Mouse (Mus musculus) layer of hippocampus, adult 9-10 months (tissue): ENCODE measurements around the gene Cdr2.
"Not testable (repeated sequence)": the region's sequence is repeated elsewhere in the genome, so short reads cannot be mapped to it uniquely, and the experiment has no call there.

Experiments
- DNase-seq: peaks from one replicate; pipeline ENCODE4 v3.0.0; 2022; ENCODE audit warnings: low spot score

Cdr2 gene

DNA sequence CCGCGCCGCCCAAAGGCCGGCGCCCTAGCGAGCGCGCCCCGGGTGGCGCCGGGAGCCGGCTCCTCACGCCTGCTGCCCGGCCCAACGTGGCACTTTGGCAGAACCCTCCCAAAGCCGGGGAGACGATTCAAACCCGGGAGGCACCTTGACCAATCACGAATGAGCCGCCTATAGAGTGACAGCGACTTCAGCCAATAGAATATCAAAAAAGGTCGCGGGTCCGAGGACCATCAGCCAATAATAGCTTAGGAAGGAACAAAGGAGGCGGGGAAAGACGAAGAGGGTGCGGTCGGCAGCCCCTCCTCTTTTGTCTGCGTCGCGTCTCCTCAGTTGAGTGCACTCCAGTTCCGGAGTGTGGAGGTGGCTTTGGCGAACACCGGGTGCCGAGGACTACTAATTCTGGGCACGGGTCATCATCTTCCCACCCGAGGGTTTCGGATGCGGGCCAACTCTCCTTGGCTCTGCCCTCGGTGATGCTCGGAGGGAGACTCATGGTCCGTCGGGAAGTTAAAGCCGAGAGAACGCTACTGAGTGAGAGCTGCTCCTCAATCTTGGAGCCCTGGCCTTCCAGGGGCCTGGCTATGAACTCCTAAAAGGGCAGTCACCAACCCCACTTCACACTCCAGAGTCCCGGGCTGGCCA lies at the start of gene Cdr2, which contains the start of gene Mfsd13b:
Cdr2 (minus strand) TSS at position 113 of the 642 bp plus-strand sequence.
Mfsd13b (plus strand) TSS at position 310 of the 642 bp plus-strand sequence.
- peak; percentile 98 for DNase-seq

GRCm38 (mm10) chr7:121029947-121030346 lies 47.8 kb upstream of the Cdr2 start:
- not testable (repeated sequence) for DNase-seq

DNA sequence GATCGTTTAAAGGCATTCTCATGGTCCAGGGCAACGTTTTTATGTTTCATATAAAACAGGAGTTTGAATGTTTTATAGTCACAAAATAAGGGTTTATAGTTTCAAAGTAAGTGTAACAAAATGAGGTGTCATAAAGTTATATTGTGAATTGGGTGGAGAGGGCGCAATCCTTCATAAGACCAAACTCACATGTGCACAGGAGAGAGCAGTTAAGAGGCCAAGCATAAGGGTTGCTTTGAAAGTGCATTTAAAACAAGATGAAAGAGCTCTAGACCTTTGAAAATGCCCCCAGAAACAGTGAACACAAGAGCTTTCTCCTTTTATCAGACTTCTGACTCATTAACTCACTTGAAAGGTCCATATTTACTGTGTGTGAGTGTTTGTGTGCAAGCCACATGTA lies 44.2 kb upstream of the Cdr2 start:
- DNase-seq, result no peak

- no peak for DNase-seq
Observed at GRCm38 (mm10) chr7:121025221-121026008, 43.3 kb upstream of the Cdr2 start.

- no peak for DNase-seq
Observed at GRCm38 (mm10) chr7:121020277-121020676, 38.2 kb upstream of the Cdr2 start.

DNA sequence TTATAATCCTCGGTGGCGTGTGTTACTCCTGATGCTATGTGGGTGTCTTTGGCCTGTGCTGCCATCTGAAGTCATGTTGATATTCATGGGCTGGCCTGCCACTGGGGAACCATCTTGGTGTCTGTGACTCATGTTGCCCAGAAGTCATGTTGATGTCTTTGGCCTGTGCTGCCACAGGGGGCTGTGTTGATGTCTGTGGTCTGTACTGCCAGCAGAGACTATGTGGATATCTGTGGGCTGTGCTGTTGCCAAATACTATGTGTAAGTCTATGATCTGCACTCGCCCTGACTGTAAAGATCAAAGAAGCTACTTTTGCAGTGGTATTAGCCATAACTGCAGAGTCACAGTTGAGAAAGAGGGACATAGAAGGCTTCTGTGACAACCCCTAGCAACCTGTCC lies 36.7 kb upstream of the Cdr2 start:
- no peak for DNase-seq

- no peak for DNase-seq
Observed at GRCm38 (mm10) chr7:121014486-121014885, 32.4 kb upstream of the Cdr2 start.

DNA sequence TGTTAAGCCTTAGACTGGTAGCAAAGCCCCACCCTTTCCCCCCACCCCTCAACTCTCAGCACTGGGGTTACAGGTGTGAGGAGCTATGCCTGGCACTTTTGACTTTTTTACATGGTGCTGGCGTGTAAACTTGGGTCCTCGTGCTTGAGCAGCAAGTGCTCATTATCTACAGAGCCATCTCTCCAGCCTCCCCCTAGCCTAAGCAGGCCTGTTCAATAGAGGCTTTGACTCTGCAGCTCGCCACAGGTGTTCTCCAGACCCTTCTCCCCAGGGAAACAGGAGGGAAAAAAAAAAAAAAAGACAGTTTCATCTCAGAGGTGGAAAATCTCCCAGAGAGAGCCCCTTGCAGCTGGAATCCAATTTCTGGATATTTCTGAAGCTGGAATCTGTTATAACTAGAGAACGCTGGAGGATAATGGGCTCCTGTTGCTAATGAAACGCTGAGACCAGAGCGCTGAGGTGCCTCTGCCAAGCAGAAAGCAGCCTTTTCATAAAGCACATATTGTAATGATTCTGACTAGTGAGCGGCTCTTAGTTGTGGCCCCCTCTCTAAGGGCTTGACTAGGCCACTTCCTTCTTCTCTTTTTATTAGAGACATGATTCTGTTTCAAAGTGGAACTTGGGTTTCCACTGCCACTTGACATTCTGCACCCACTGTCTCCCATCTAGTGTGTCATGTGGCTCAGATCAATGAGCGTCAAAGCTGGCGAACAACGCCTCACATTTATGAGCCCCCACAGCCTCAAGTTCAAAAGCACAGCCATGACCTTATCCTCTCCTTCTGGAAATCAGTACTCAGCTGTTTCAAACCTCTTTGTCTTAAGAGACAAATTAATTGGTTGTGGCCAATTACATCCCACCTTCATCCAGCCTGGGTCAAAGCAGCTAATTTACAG lies 29.9 kb upstream of the Cdr2 start:
- DNase-seq, result no peak

DNA sequence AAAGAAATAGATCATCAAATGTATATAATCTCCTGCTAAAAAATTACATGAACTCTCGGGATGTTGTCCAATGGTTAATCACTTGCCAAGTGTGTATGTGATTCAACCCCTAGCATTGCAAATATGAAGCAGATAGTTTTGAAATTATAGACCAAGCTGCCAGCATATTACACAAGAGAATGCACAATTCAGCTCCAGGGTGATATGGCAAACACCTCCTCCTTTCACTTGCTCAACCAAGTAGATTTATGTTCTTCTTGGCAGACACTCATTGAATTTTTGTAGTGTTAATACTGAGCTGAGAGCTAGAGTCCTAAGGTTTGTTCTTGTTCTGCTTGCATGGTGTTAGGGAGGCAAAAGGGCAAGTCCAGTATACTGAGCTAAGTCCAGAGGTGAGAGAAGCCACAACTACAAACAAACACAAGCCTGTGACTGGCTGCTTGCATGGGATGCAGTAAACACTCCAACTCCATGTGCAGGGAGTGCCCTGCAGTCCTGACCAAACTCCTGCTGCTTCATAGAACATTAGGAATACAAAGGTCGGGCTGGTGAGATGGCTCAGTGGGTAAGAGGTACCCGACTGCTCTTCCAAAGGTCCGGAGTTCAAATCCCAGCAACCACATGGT lies 21.8 kb upstream of the Cdr2 start:
- no peak for DNase-seq

DNA sequence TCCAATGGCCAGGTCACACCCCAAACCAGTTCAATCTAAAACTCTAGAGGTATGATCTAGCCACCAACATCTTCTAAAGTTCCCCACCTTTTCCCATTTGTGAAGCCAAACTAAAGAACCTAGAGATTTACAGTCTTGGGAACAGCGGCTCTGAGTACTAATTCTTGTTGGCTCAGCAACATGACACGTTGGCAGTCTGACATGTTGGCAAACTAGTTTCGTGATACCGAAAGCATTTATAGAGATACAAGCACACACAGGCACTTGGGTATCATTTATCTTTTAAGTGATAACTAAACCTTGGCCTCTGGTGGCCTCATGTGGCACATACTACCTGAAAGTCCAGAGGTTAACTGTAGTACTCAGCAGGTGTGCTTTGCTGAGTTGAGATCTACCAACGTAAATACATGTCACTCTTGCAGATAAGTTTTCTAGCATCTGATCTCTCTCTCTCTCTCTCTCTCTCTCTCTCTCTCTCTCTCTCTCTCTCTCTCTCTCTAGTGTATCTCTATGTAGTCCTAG lies 20.4 kb upstream of the Cdr2 start:
- no peak for DNase-seq

- DNase-seq, result no peak
Observed at GRCm38 (mm10) chr7:121001879-121002278, 19.8 kb upstream of the Cdr2 start.

DNA sequence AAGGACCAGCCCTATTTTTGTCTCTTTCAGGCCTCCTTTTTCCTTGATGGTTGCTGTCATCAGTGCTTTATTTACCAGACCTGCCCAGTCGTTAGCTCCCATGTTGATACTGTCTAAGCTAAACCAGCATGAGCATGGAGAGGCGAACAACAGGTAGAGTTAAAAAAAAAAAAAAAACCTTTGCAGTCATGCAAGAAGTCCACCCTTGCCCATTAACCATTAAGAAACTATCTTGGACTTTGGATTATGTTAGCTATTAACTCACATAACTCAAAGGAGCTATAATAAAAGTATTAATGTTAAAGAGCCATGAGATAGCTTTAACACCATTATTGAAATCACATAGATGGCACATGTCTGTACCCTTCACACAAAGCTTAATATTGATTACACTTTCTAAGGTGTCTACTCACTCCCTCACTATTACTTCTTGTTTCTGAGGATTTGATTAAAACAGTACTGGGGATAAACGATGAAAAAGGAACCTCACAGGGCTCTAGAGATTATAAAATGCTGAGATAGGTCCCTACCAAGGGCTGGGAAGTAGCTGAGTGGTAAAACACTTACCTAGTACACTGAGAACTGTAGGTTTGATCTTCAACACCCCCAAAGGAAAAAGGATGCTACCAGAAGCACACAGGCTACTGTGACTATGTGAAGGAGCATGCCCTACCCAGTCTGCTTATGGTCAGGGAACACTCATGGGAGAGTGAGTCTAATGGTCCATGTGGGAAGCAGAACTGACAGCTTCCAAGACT lies 18.1 kb upstream of the Cdr2 start:
- no peak for DNase-seq

GRCm38 (mm10) chr7:120999021-120999530 lies 17.0 kb upstream of the Cdr2 start:
- DNase-seq, result no peak

- DNase-seq, result no peak
Observed at GRCm38 (mm10) chr7:120991191-120991590, 9.1 kb upstream of the Cdr2 start.

DNA sequence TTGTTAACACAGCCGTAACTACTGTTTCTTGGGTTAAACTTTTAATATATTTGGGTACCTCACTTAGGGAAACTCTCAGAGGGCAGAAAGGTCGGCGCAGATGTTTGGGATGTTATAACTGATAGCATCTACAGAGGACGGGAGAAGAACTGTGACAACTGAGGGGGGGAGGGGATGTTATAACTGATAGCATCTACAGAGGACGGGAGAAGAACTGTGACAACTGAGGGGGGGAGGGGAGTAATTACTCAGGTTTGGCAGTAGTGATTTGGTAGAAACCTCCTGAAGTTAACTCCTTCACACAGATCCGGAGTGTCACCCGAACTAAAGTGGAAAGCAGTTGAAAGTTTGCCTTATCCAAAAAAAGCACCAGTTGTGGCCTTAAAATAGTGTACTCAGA lies 856 bp upstream of the Cdr2 start:
- DNase-seq, result no peak

DNA sequence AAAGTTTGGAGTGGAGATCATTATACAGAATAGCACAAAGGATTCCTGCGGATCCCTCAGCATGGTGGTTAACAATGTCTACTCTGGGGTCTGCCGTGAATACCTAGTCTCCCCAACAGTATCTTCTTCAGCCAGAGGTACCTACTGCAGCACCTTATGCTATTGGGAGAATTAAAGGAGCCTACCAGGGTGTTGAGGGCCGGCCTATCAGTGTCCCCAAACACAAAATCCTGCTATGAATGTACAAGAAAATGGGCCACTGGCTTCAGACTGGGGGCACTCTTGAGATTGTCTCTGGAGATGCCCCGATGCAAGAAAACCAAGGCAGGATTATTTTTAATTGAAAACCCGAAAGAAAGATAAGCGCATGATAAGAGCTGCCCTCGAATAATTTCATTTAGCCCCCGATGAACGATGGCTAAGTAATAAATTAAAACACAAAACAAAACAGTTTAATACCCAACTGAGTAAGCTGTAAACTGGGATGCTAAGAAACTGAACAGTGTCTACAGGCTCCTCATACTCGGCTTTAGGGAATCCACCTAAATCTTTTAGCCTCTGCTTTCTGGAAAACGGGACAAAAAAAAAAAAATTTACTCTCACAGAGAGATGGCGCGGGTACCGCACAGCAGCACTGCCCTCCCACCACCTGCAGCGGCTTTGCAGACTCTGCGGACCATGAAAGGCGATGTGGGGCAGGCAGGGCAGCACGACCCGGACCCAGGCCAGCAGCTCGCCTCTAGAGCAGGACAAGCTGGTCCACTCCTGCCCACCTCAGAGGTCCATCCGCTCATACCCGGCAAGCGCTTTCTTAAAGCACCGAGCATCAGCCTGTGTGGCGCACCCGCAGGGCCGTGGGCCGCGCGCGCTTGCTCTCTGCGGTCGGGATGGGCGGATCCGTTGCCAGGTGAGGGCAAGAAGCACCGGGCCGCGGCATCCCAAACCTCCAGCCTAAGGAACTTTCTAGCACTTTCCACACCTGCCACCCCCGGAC lies 884 bp downstream of the Cdr2 start:
- DNase-seq, result no peak

DNA sequence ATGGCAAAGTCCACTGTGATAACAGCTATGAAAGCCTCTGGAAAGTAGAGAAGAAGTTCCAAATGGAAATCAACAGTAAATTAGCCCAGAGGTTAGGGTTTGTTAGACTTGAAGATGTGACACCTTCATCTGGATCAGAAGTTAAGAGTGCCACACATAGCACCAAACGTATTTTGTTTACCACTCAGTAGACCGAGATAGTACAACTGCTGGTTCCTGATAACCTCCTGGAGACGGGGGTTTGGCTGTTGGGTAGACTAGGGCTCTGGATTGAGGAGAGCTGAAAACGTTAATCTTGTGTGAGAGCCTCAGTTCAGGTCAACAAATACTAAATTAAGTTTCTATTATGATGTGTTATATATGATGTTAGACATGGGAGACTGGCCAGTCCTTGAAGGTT lies 2.1 kb downstream of the Cdr2 start:
- no peak for DNase-seq

DNA sequence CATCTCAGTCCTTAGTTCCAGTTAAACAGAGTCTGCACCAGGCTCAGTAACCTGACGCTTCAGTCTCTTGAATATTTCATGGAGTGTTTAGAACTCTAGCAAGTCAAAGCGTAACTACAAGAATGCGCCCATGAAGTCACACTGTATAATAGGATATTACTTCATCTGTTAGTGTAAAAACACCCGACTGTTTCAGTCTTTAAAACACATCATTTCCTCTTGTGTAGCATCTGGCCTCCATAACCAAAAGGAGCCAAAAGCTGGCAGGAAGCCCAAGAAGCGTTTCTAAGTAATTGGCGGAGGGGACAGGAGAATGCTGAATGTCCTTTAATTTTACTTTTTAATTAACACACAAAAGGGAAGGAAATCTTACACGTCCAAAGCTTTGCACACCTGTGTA lies 5.0 kb downstream of the Cdr2 start:
- no peak for DNase-seq

DNA sequence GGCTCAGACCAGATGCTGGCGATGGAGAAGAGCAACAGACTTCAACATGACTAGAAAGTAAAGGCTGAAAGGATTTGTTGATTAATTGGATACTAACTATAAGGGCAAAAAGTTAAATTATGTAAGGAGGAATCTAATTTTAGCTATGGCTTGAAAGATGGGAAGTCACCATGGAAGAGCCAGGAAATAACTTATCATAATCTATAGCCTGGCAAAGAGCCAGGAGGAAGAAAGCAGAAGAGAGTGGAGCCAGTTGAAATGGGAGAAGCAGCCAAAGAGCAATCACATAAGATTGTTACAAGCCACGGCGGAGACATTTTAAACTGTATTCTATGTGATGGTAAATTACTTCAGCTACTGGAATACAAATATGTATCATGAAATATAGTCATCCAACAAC lies 8.1 kb downstream of the Cdr2 start:
- no peak for DNase-seq

DNA sequence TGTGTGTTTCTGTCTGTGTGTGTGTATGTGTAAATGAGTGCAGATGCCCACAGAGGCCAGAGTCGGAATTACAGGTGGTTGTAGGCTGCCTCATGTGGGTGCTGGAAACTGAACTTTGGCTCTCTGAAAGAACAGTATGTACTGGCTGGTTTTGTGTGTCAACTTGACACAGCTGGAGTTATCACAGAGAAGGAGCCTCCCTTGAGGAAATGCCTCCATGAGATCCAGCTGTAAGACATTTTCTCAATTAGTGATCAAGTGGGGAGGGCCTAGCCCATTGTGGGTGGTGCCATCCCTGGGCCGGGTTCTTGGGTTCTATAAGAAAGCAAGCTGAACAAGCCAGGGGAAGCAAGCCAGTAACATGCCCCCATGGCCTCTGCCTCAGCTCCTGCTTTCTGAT lies 9.6 kb downstream of the Cdr2 start:
- not testable (repeated sequence) for DNase-seq
